Mouse (Mus musculus) liver, embryonic 14.5 days (tissue): ENCODE data around the gene Mchr1.

Source experiments
- CTCF ChIP-seq: IDR thresholded peaks from 2 replicates; pipeline ENCODE4 v1.5.1; 2016; ENCODE audit warnings: antibody characterized with exemption, low read depth, control low read depth
- EP300 ChIP-seq: IDR thresholded peaks from 2 replicates; pipeline ENCODE4 v1.6.1; 2016; ENCODE audit warnings: antibody characterized with exemption, low read depth

- TF ChIP-seq EP300 = no peak
- no peak for TF ChIP-seq CTCF
These were observed 24.0 kb downstream of the Mchr1 start for GRCm38 (mm10) chr15:81259304-81259703.
